8 mouse cellular contexts compared by ENCODE assay signal in the genomic region with DNA sequence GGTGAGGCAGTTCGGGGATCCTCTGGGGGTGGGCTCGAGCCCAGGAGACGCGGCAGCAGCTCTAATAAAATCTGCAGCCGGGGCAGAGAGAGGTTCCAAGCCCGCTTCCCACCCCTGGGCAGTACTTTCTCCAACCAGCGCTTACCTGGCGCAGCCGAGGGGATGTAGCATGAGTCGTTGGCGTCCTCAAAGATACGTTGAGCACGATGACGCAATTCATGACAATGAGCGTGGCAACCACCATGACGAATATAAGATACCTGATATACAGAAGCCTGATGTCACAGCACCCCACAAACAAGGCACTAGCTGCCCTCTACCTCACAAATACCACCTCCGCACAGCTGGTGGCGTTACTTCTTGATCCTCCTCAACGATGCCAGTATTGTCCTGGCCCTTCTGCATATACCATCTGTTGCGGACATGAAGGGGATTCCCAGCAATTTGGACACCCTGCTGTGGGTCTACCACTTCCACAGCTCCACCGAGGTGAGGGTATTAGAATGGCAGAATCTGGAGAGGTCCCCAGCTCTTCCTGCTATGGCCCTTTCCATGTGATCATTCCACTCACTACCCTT. TPM values are rescaled to one million over a fixed set of nuclear protein-coding genes. Genes with fewer than 3 reads are reported as not detected.
DNase-seq lines count a peak whose midpoint lies in the region; ATAC-seq and TF ChIP-seq lines count a peak whose summit lies in the region.

Gene 4930544D05Rik, plus strand, starts transcription at position 333 of the 578 bp plus-strand sequence.

- DNase-seq in lung, embryonic 14.5 days: no peak
- no peak for DNase-seq in lung, postnatal 25 days (ENCODE audit: low spot score)
- DNase-seq in naive thymus-derived CD4-positive, alpha-beta T cell, adult 2 months (ENCODE audit: low read depth): peak; percentile 84
- DNase-seq in gastrocnemius, adult 18-20 months (ENCODE audit: low spot score): no peak
- DNase-seq in right cerebral cortex, postnatal 14 days: no peak
- DNase-seq in kidney, postnatal 10 days: no peak

- peak within 1 kb of the TSS; percentile 40 for H3K4me3 ChIP-seq in lung, embryonic 14.5 days (ENCODE audit: low read depth, low read length)
- H3K4me3 ChIP-seq in embryonic facial prominence, embryonic 12.5 days: peak within 1 kb of the TSS; percentile 28

- 14% methylated on average over 21 of the region's 21 CpGs for WGBS in lung, embryonic 14.5 days
- WGBS in embryonic facial prominence, embryonic 12.5 days: 13% methylated on average over 21 of the region's 21 CpGs

- H3K9ac ChIP-seq in lung, embryonic 14.5 days: peak within 1 kb of the TSS; percentile 55
- peak within 1 kb of the TSS; percentile 43 for H3K9ac ChIP-seq in embryonic facial prominence, embryonic 12.5 days

- H3K4me2 ChIP-seq in lung, embryonic 14.5 days: peak within 1 kb of the TSS; percentile 76
- peak within 1 kb of the TSS; percentile 62 for H3K4me2 ChIP-seq in embryonic facial prominence, embryonic 12.5 days (replicated peaks)

- no peak for ATAC-seq in lung, embryonic 14.5 days (ENCODE audit: insufficient read depth)
- no peak for ATAC-seq in embryonic facial prominence, embryonic 12.5 days (ENCODE audit: insufficient number of reproducible peaks, insufficient read depth, low FRiP score, low TSS enrichment)
- ATAC-seq in inflammation-experienced regulatory T-cells, adult 6 months: peak; percentile 74

- TF ChIP-seq CTCF in lung, embryonic 14.5 days (IDR thresholded peaks at IDR 0.05; ENCODE audit: low read depth): no peak

- no peaks in the 10 kb centered on the region for H3K27me3 ChIP-seq in lung, embryonic 14.5 days (ENCODE audit: insufficient read depth, low read length)
- H3K27me3 ChIP-seq in embryonic facial prominence, embryonic 12.5 days: peaks cover 12% of the 10 kb centered on the region; the same call in 1 of the 2 replicates

- no peaks in the 10 kb centered on the region for H3K9me3 ChIP-seq in lung, embryonic 14.5 days (ENCODE audit: low read depth, low read length)
- H3K9me3 ChIP-seq in embryonic facial prominence, embryonic 12.5 days: no peaks in the 10 kb centered on the region

- peak within 1 kb of the TSS; percentile 46; the same call in 1 of the 2 replicates for H3K27ac ChIP-seq in lung, embryonic 14.5 days (ENCODE audit: low read depth)
- peak within 1 kb of the TSS; percentile 50; the same call in 1 of the 2 replicates for H3K27ac ChIP-seq in embryonic facial prominence, embryonic 12.5 days

- peaks cover 10% of the 10 kb centered on the region; the same call in 1 of the 2 replicates for H3K4me1 ChIP-seq in lung, embryonic 14.5 days (ENCODE audit: insufficient read depth)
- H3K4me1 ChIP-seq in embryonic facial prominence, embryonic 12.5 days: peaks cover 15% of the 10 kb centered on the region

- peaks cover 29% of the 10 kb centered on the region; the same call in 1 of the 2 replicates for H3K36me3 ChIP-seq in lung, embryonic 14.5 days (ENCODE audit: insufficient read depth)
- H3K36me3 ChIP-seq in embryonic facial prominence, embryonic 12.5 days: peaks cover 32% of the 10 kb centered on the region

RNA-seq across cellular contexts. Expression of gene 4930544D05Rik, which starts in this region (rescaled TPM):
- polyA plus RNA-seq in lung, embryonic 14.5 days (2014; fragmentation: Nextera tagmentation; extraction: Ambion mirVana): not detected in 2 replicates
- not detected in 2 replicates for polyA plus RNA-seq in embryonic facial prominence, embryonic 12.5 days (2016; fragmentation: Nextera tagmentation; extraction: Ambion mirVana)
- polyA plus RNA-seq in inflammation-experienced regulatory T-cells, adult 6 months (2017; shearing (Covaris generic)): not detected
- total RNA-seq in gastrocnemius, adult 18-20 months (2021): not detected

Comparison
In these comparisons a context has a peak if more than half of its experiments do, and no peak if none do; other contexts are left out.
1. Peak in ATAC-seq in inflammation-experienced regulatory T-cells, adult 6 months; RNA of the gene not detected or under 1 TPM.